Mouse (Mus musculus) hindbrain, embryonic 14.5 days (tissue): Measurements from ENCODE around the gene Psmb11. TPM values are rescaled to one million over a fixed set of nuclear protein-coding genes. Genes with fewer than 3 reads are reported as not detected.

Experiments
- ATAC-seq: fragments of 200-750 bp; cut with Nextera tagmentation; 2 replicates; pipeline ENCODE4 v1.8.0; 2017; ENCODE audit warnings: moderate number of reproducible peaks, mild to moderate bottlenecking, moderate TSS enrichment, moderate library complexity; ENCODE audit not compliant: low FRiP score
- DNase-seq: peaks from one replicate; pipeline ENCODE4 v3.0.0-alpha.2; 2015; ENCODE audit warnings: low spot score
- H3K27ac ChIP-seq: fragments of 300-500 bp; sonication (generic); 2 replicates; pipeline ENCODE4 v1.5.1; 2014; ENCODE audit warnings: mild to moderate bottlenecking, moderate library complexity
- H3K27me3 ChIP-seq: fragments of 300-500 bp; sonication (generic); 2 replicates; pipeline ENCODE4 v1.6.1; 2014; ENCODE audit warnings: mild to moderate bottlenecking, low read length, mixed read lengths; ENCODE audit not compliant: control insufficient read depth, insufficient read depth
- H3K36me3 ChIP-seq: fragments of 300-500 bp; sonication (generic); replicated peaks from 2 replicates; pipeline ENCODE4 v1.6.1; 2014; ENCODE audit not compliant: control insufficient read depth, insufficient read depth
- H3K4me1 ChIP-seq: fragments of 300-500 bp; sonication (generic); replicated peaks from 2 replicates; pipeline ENCODE4 v1.6.1; 2014; ENCODE audit warnings: antibody characterized with exemption, low read length, mixed read lengths; ENCODE audit not compliant: control insufficient read depth, insufficient read depth
- H3K4me2 ChIP-seq: fragments of 300-500 bp; sonication (generic); replicated peaks from 2 replicates; pipeline ENCODE4 v1.6.1; 2014; ENCODE audit warnings: mild to moderate bottlenecking, moderate library complexity
- H3K4me3 ChIP-seq: fragments of 300-500 bp; sonication (generic); replicated peaks from 2 replicates; pipeline ENCODE4 v1.5.1; 2014; ENCODE audit warnings: mild to moderate bottlenecking, low read length
- H3K9ac ChIP-seq: fragments of 300-500 bp; sonication (generic); 2 replicates; pipeline ENCODE4 v1.6.1; 2014
- H3K9me3 ChIP-seq: fragments of 300-500 bp; sonication (generic); 2 replicates; pipeline ENCODE4 v1.6.1; 2016; ENCODE audit warnings: low read length; ENCODE audit not compliant: control insufficient read depth
- WGBS: fragments of 180-500 bp; shearing (Covaris S2); extraction: QIAGEN DNeasy Blood & Tissue Kit; methylation state at CpG from one replicate; pipeline ENCODE4 v1.1.7; 2014; 5-methylcytosine and 5-hydroxymethylcytosine counted together
- polyA plus RNA-seq: library from polyadenylated mRNA; unstranded; fragments of >200 nt; fragmentation: Nextera tagmentation; extraction: Ambion mirVana; gene quantifications from 2 replicates; pipeline ENCODE4 v1.2.1, GENCODE M21; 2014

The Psmb11 gene
- polyA plus RNA-seq, 1 experiment from 2014 or later: 0.16 TPM

GRCm38 (mm10) chr14:54578063-54578462 is 43.2 kb upstream of the Psmb11 start:
- Histone ChIP-seq H3K4me2 (peak overlapping the region; percentile 75), H3K9me3 (no peaks in the 10 kb centered on the region), H3K9ac (peak overlapping the region; percentile 65), H3K36me3 (peaks cover 2% of the 10 kb centered on the region; the same call in 1 of the 2 replicates), H3K27me3 (peaks cover 40% of the 10 kb centered on the region), H3K27ac (peak overlapping the region; percentile 70; the same call in 1 of the 2 replicates), H3K4me3 (peak overlapping the region; percentile 63), H3K4me1 (peaks cover 24% of the 10 kb centered on the region; the same call in 1 of the 2 replicates)
- DNase-seq: peak; percentile 45
- no peak for ATAC-seq
- WGBS: 1% methylated on average over 10 of the region's 10 CpGs

GRCm38 (mm10) chr14:54579638-54580037 is 41.6 kb upstream of the Psmb11 start:
- Histone ChIP-seq H3K36me3 (peaks cover 12% of the 10 kb centered on the region; the same call in 1 of the 2 replicates), H3K27ac (no peak overlapping the region), H3K4me3 (no peak overlapping the region), H3K27me3 (peaks cover 32% of the 10 kb centered on the region), H3K9me3 (no peaks in the 10 kb centered on the region), H3K4me2 (no peak overlapping the region), H3K9ac (no peak overlapping the region), H3K4me1 (peaks cover 13% of the 10 kb centered on the region; the same call in 1 of the 2 replicates)
- WGBS: 89% methylated on average over 7 of the region's 7 CpGs
- ATAC-seq: no peak
- DNase-seq: no peak

- H3K4me1 ChIP-seq: no peaks in the 10 kb centered on the region; the same call in 1 of the 2 replicates
- H3K27ac ChIP-seq: no peak overlapping the region
- no peak overlapping the region for H3K4me3 ChIP-seq
- ATAC-seq (no peak), DNase-seq (no peak)
- H3K27me3 ChIP-seq: peaks cover 7% of the 10 kb centered on the region; the same call in 1 of the 2 replicates
- no peaks in the 10 kb centered on the region for H3K9me3 ChIP-seq
- H3K4me2 ChIP-seq: no peak overlapping the region
- peaks cover 18% of the 10 kb centered on the region; the same call in 1 of the 2 replicates for H3K36me3 ChIP-seq
- H3K9ac ChIP-seq: no peak overlapping the region
- WGBS: 91% methylated on average over 9 of the region's 9 CpGs
These were observed 38.7 kb upstream of the Psmb11 start for GRCm38 (mm10) chr14:54582536-54582935.

GRCm38 (mm10) chr14:54583681-54584338 is 37.4 kb upstream of the Psmb11 start:
- DNase-seq (peak; percentile 76), ATAC-seq (peak; percentile 24; the same call in 1 of the 2 replicates)
- no peak overlapping the region for H3K27ac ChIP-seq
- H3K27me3 ChIP-seq: peaks cover 2% of the 10 kb centered on the region; the same call in 1 of the 2 replicates
- H3K36me3 ChIP-seq: peaks cover 18% of the 10 kb centered on the region; the same call in 1 of the 2 replicates
- H3K4me3 ChIP-seq: no peak overlapping the region
- no peak overlapping the region for H3K4me2 ChIP-seq
- H3K9ac ChIP-seq: no peak overlapping the region
- 46% methylated on average over 7 of the region's 7 CpGs for WGBS
- H3K4me1 ChIP-seq: no peaks in the 10 kb centered on the region
- H3K9me3 ChIP-seq: no peaks in the 10 kb centered on the region

DNA sequence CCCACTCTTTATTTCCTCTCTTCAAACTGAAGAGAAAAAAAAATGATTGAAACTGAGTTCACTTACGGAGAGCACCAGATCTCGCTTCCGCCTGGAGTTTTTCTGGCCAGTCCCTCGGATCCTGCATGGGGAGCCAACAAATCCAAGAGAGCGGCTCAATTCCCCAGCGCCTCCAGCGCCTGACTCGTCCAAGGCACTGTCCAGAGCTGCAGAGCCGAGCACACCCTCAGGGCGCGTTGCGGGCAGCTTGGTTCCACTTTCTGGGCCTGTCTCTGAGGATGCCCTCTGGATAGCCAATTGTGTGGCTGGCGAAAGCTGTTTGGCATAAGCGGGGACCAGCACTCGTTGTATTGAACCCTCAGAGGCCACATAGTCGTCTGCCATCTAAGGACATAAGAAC is 30.2 kb upstream of the Psmb11 start:
- 93% methylated on average over 16 of the region's 16 CpGs for WGBS
- Histone ChIP-seq H3K27me3 (no peaks in the 10 kb centered on the region), H3K9ac (no peak overlapping the region), H3K4me3 (no peak overlapping the region), H3K27ac (no peak overlapping the region), H3K4me1 (no peaks in the 10 kb centered on the region), H3K36me3 (peaks cover 3% of the 10 kb centered on the region; the same call in 1 of the 2 replicates), H3K9me3 (no peaks in the 10 kb centered on the region), H3K4me2 (no peak overlapping the region)
- no peak for DNase-seq
- no peak for ATAC-seq

- 61% methylated on average over 10 of the region's 10 CpGs for WGBS
- Histone ChIP-seq H3K9me3 (no peaks in the 10 kb centered on the region), H3K36me3 (peaks cover 3% of the 10 kb centered on the region; the same call in 1 of the 2 replicates), H3K4me3 (no peak overlapping the region), H3K4me1 (no peaks in the 10 kb centered on the region), H3K27me3 (no peaks in the 10 kb centered on the region), H3K27ac (0 out of 2 replicates have a peak overlapping the region, but pooled peaks have one; percentile 5), H3K4me2 (no peak overlapping the region), H3K9ac (no peak overlapping the region)
- ATAC-seq (no peak), DNase-seq (no peak)
These were observed 28.8 kb upstream of the Psmb11 start for GRCm38 (mm10) chr14:54592319-54592934.

- DNase-seq: no peak
- peaks cover 3% of the 10 kb centered on the region; the same call in 1 of the 2 replicates for H3K36me3 ChIP-seq
- H3K9ac ChIP-seq: no peak overlapping the region
- no peak overlapping the region for H3K27ac ChIP-seq
- no peaks in the 10 kb centered on the region for H3K4me1 ChIP-seq
- H3K4me2 ChIP-seq: no peak overlapping the region
- no peak for ATAC-seq
- 91% methylated on average over 3 of the region's 3 CpGs for WGBS
- H3K27me3 ChIP-seq: no peaks in the 10 kb centered on the region
- no peak overlapping the region for H3K4me3 ChIP-seq
- no peaks in the 10 kb centered on the region for H3K9me3 ChIP-seq
These were observed 27.2 kb upstream of the Psmb11 start for GRCm38 (mm10) chr14:54594055-54594454.

DNA sequence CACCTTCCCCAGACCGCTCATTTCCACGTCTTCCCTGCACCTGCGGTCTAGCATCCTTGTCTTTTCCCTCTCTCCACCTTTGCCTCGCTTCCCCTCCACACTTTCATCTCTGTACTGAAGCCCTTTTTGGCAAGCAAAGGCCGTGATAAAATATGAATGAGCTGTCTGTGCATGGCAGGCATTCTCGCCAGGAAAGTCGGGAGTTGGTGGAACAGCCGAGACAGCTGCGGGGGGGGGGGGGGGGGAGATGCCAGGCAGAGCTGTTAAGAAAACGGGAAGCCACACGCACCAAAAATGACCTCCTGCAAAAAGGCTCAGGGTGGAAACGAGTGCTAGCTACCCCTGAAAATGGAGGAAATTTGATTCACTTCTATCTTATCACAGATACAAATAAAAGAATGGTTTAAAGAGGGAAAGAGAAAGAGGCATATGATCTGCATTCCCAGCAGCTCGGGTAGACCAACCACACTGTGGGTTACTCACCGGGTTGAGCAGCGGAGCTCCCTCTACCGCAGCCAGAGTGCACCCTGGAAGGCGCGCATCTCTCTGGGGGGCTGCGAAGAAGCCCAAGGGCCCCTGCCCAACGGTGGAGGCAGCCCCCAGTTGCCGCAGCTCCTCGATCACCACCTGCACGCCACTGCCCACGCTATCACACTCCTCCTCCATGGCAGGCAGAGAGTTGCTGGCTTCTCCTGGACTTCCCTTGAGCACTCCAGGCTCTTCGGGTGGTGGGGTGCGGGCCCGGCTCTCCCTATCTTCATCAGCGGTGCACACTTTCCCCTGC is 26.4 kb upstream of the Psmb11 start:
- no peak for ATAC-seq

GRCm38 (mm10) chr14:54597084-54597483 is 24.1 kb upstream of the Psmb11 start:
- ATAC-seq: no peak
- Histone ChIP-seq H3K9me3 (no peaks in the 10 kb centered on the region), H3K36me3 (no peaks in the 10 kb centered on the region; the same call in 1 of the 2 replicates), H3K4me2 (no peak overlapping the region), H3K27ac (no peak overlapping the region), H3K4me1 (no peaks in the 10 kb centered on the region), H3K27me3 (no peaks in the 10 kb centered on the region), H3K4me3 (no peak overlapping the region), H3K9ac (no peak overlapping the region)
- no peak for DNase-seq
- WGBS: 82% methylated on average over 7 of the region's 7 CpGs

More for the DNA sequence above, 26.4 kb upstream of the Psmb11 start:
- no peak overlapping the region for H3K27ac ChIP-seq
- H3K4me3 ChIP-seq: no peak overlapping the region
- 72% methylated on average over 27 of the region's 28 CpGs for WGBS
- H3K4me1 ChIP-seq: no peaks in the 10 kb centered on the region
- H3K9ac ChIP-seq: no peak overlapping the region
- no peaks in the 10 kb centered on the region for H3K9me3 ChIP-seq
- no peaks in the 10 kb centered on the region for H3K27me3 ChIP-seq
- H3K36me3 ChIP-seq: peaks cover 3% of the 10 kb centered on the region; the same call in 1 of the 2 replicates
- H3K4me2 ChIP-seq: no peak overlapping the region
- DNase-seq: no peak
